Mouse (Mus musculus): ENCODE measurements around the gene Ppp2r3c.

DNA sequence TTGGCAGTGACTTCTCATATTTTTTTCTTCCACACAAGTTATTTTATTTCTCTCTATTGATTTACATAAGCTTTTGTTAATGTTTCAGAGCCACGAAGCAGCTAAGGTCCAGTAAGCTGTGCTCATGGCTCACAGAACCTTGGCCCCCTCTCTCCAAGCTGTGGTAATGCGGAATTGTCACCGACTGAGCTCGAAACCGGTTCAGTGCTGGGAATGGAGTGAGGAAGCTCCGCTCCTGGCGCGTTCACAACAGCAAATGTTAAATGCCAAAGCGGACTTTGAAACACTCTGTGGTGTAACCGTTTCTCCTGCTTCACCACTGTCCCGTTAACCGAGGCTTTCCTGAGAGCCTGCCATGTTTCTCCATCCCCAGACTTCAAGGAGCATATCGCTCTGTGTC lies 41.8 kb upstream of the Ppp2r3c start:
- TF ChIP-seq GATA1 (IDR thresholded peaks at IDR 0.05; ENCODE audit: low read length) = no peak
- no peak for TF ChIP-seq TAL1 (IDR thresholded peaks at IDR 0.05; ENCODE audit: low read length)

All from erythroblast, embryonic 14.5 days (primary cell).